ENCODE assay signal across 8 mouse cellular contexts in the genomic region with DNA sequence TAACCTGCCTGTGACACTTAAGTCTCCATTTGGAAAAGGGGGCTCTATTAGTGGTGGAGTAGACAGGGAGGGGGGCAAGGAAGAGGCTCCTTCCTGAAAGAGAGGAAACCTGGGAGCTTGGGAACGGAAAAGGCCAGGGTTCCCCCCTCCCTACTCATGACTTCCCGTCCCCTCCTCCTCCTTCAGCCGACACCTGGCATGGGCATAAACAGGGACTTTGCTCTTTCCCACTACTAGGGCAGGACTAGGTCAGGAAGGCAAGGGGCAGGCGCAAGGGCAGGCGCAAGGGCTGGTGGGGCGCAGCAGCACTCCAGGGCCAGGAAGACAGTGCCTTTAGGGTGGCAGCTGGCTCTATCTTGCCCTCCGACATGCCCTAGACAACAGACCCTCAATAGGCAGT. TPM values are rescaled to one million over a fixed set of nuclear protein-coding genes. Genes with fewer than 3 reads are reported as not detected.
DNase-seq lines count a peak whose midpoint lies in the region; TF ChIP-seq lines count a peak whose summit lies in the region.

No protein-coding gene starts in this region.

- peak; percentile 24 for DNase-seq in ovary, postnatal 36 days (ENCODE audit: low spot score)
- no peak for DNase-seq in ovary, postnatal 14 days (ENCODE audit: low spot score)
- peak; percentile 85 to 90 for DNase-seq in heart, adult 9 months (ENCODE audit: low spot score in 2 of 2)
- DNase-seq in kidney, adult 2 months = peak; percentile 95
- DNase-seq in lung, adult 2 months = no peak
- no peak for DNase-seq in c-Kit-positive CD71-positive TER-119-positive erythroid progenitor cells, embryonic 14.5 days (ENCODE audit: low spot score)
- no peak for DNase-seq in layer of hippocampus, adult 18-20 months (ENCODE audit: low spot score in 2 of 2)
- no peak for DNase-seq in layer of hippocampus, postnatal 10 days (ENCODE audit: low spot score in 2 of 2)

- WGBS in kidney, adult 2 months = 28% methylated on average over 7 of the region's 7 CpGs
- 34% methylated on average over 7 of the region's 7 CpGs for WGBS in lung, adult 2 months

- peak; percentile 50 for TF ChIP-seq POLR2A in kidney, adult 2 months (IDR thresholded peaks at IDR 0.05; ENCODE audit: low read depth, low read length)
- TF ChIP-seq POLR2A in lung, adult 2 months (IDR thresholded peaks at IDR 0.05; ENCODE audit: borderline replicate concordance, extremely low read depth, low read depth, low read length) = peak; percentile 88; the same call in 1 of the 2 replicates

- H3K36me3 ChIP-seq in kidney, adult 2 months (ENCODE audit: control insufficient read depth, insufficient read depth, low read length) = peaks cover 3% of the 10 kb centered on the region; the same call in 1 of the 2 replicates

- H3K27ac ChIP-seq in kidney, adult 2 months (ENCODE audit: insufficient read depth, low read depth, low read length) = peak overlapping the region; percentile 89

- peaks cover 18% of the 10 kb centered on the region; the same call in 1 of the 2 replicates for H3K4me1 ChIP-seq in kidney, adult 2 months (ENCODE audit: control insufficient read depth, insufficient read depth, low read length)
- H3K4me1 ChIP-seq in lung, adult 2 months (ENCODE audit: control insufficient read depth, insufficient read depth, low read length) = peaks cover 12% of the 10 kb centered on the region

- no peak for TF ChIP-seq CTCF in kidney, adult 2 months (conservative IDR thresholded peaks at IDR 0.05; ENCODE audit: insufficient read depth, insufficient read length, low read depth, low read length)
- no peak for TF ChIP-seq CTCF in lung, adult 2 months (IDR thresholded peaks at IDR 0.05; ENCODE audit: insufficient read depth, low read length)

- no peaks in the 10 kb centered on the region for H3K27me3 ChIP-seq in kidney, adult 2 months (replicated peaks; ENCODE audit: control insufficient read depth, insufficient read depth, low read length)

- peak overlapping the region; percentile 82 for H3K4me3 ChIP-seq in kidney, adult 2 months (ENCODE audit: insufficient read depth, low read depth, low read length)
- peak overlapping the region; percentile 92 for H3K4me3 ChIP-seq in lung, adult 2 months (replicated peaks; ENCODE audit: extremely low read depth, low read depth, low read length)

RNA-seq across cellular contexts. Expression of a gene that starts 2.8 kb away (rescaled TPM):
- polyA plus RNA-seq in kidney, adult 2 months (2012; rRNA removed) = 54.1 and 59.2 TPM in 2 replicates
- polyA plus RNA-seq in lung, adult 2 months (2012; rRNA removed) = 132 and 134 TPM in 2 replicates
- 10 to 100 TPM in 1 of 2 experiments, 1 to 10 TPM in 1; 8.4 to 11.4 TPM for total RNA-seq in layer of hippocampus, adult 18-20 months (2021)
- total RNA-seq in layer of hippocampus, postnatal 10 days (2021) = 1 to 10 TPM; 6.4 to 7.2 TPM

RNA-seq across cellular contexts. Expression of a gene that starts 7.7 kb away (rescaled TPM):
- polyA plus RNA-seq in kidney, adult 2 months (2012; rRNA removed) = 109 and 110 TPM in 2 replicates
- polyA plus RNA-seq in lung, adult 2 months (2012; rRNA removed) = 228 and 297 TPM in 2 replicates
- 10 to 100 TPM; 43.7 to 52.2 TPM for total RNA-seq in layer of hippocampus, adult 18-20 months (2021)
- total RNA-seq in layer of hippocampus, postnatal 10 days (2021) = 10 to 100 TPM; 27.6 to 29.8 TPM

RNA-seq across cellular contexts. Expression of a gene that starts 18.9 kb away (rescaled TPM):
- 431 and 562 TPM in 2 replicates for polyA plus RNA-seq in kidney, adult 2 months (2012; rRNA removed)
- polyA plus RNA-seq in lung, adult 2 months (2012; rRNA removed) = 411 and 476 TPM in 2 replicates
- total RNA-seq in layer of hippocampus, adult 18-20 months (2021) = 10 to 100 TPM; 64.2 to 66.9 TPM
- total RNA-seq in layer of hippocampus, postnatal 10 days (2021) = 10 to 100 TPM; 53.3 to 66.3 TPM

RNA-seq across cellular contexts. Expression of a gene that starts 32.0 kb away (rescaled TPM):
- 9.1 and 10.5 TPM in 2 replicates for polyA plus RNA-seq in kidney, adult 2 months (2012; rRNA removed)
- 11.0 and 11.8 TPM in 2 replicates for polyA plus RNA-seq in lung, adult 2 months (2012; rRNA removed)
- 10 to 100 TPM; 83.1 to 86.0 TPM for total RNA-seq in layer of hippocampus, adult 18-20 months (2021)
- total RNA-seq in layer of hippocampus, postnatal 10 days (2021) = 100 to 1,000 TPM; 101 to 112 TPM

RNA-seq across cellular contexts. Expression of a gene that starts 32.3 kb away (rescaled TPM):
- 142 and 173 TPM in 2 replicates for polyA plus RNA-seq in kidney, adult 2 months (2012; rRNA removed)
- 189 and 252 TPM in 2 replicates for polyA plus RNA-seq in lung, adult 2 months (2012; rRNA removed)
- total RNA-seq in layer of hippocampus, adult 18-20 months (2021) = 10 to 100 TPM; 78.0 to 81.3 TPM
- 10 to 100 TPM; 72.8 to 95.1 TPM for total RNA-seq in layer of hippocampus, postnatal 10 days (2021)

Comparison
In these comparisons a context has a peak if more than half of its experiments do, and no peak if none do; other contexts are left out.
1. DNase-seq: peak in ovary, postnatal 36 days (single experiment), heart, adult 9 months (2 of 2) and kidney, adult 2 months (single experiment); none in ovary, postnatal 14 days (single experiment), lung, adult 2 months (single experiment), c-Kit-positive CD71-positive TER-119-positive erythroid progenitor cells, embryonic 14.5 days (single experiment), layer of hippocampus, adult 18-20 months (0 of 2) and layer of hippocampus, postnatal 10 days (0 of 2).